10 mouse cellular contexts compared by ENCODE assay signal in genomic region chr7:90843345-90844293, GRCm38 (mm10).
DNase-seq lines count a peak whose midpoint lies in the region; ATAC-seq and TF ChIP-seq lines count a peak whose summit lies in the region.
"Had no signal": no experiment of that assay in that cellular context is flagged by ENCODE, and none has a peak within 500 bp of the region (broad histone marks: within the 10 kb centered on the region; RNA-seq: fewer than 3 reads in every experiment).

No protein-coding gene starts in this region.

- 46% methylated on average over 5 of the region's 5 CpGs for WGBS in hindbrain, embryonic 13.5 days
- WGBS in neural tube, embryonic 13.5 days, result 24% methylated on average over 5 of the region's 5 CpGs
- 66% methylated on average over 5 of the region's 5 CpGs for WGBS in kidney, embryonic 14.5 days
- WGBS in kidney, adult 2 months, result 54% methylated on average over 5 of the region's 5 CpGs

- peak; percentile 21 for DNase-seq in layer of hippocampus, adult 11-12 months (ENCODE audit: low spot score)
- no peak for DNase-seq in layer of hippocampus, adult 8-10 months (ENCODE audit: low spot score in 2 of 2)
- peak; percentile 7 to 17 for DNase-seq in cerebellum, postnatal 10 days
- no peak for DNase-seq in frontal cortex, postnatal 10 days (ENCODE audit: low spot score in 2 of 2)
- DNase-seq in kidney, adult 2 months, result no peak

- no peak for TF ChIP-seq POLR2A in kidney, adult 2 months (IDR thresholded peaks at IDR 0.05; ENCODE audit: low read depth, low read length)

- peaks cover 9% of the 10 kb centered on the region for H3K4me1 ChIP-seq in hindbrain, embryonic 13.5 days (replicated peaks)
- H3K4me1 ChIP-seq in neural tube, embryonic 13.5 days (replicated peaks), result peaks cover 15% of the 10 kb centered on the region
- no peaks in the 10 kb centered on the region for H3K4me1 ChIP-seq in kidney, embryonic 14.5 days (ENCODE audit: control insufficient read depth, insufficient read depth, low read length)
- H3K4me1 ChIP-seq in kidney, adult 2 months (ENCODE audit: control insufficient read depth, insufficient read depth, low read length), result no peaks in the 10 kb centered on the region
- H3K4me1 ChIP-seq: heart, embryonic 12.5 days; liver, embryonic 15.5 days had no signal

- H3K9ac ChIP-seq in hindbrain, embryonic 13.5 days, result no peak overlapping the region
- H3K9ac ChIP-seq in neural tube, embryonic 13.5 days, result no peak overlapping the region
- H3K9ac ChIP-seq in kidney, embryonic 14.5 days (ENCODE audit: low read depth, low read length), result no peak overlapping the region
- H3K9ac ChIP-seq: heart, embryonic 12.5 days; liver, embryonic 15.5 days had no signal

- no peaks in the 10 kb centered on the region for H3K9me3 ChIP-seq in hindbrain, embryonic 13.5 days
- no peaks in the 10 kb centered on the region for H3K9me3 ChIP-seq in neural tube, embryonic 13.5 days
- H3K9me3 ChIP-seq in kidney, embryonic 14.5 days (ENCODE audit: control insufficient read depth, low read length), result no peaks in the 10 kb centered on the region
- H3K9me3 ChIP-seq: heart, embryonic 12.5 days; liver, embryonic 15.5 days had no signal

- H3K27me3 ChIP-seq in hindbrain, embryonic 13.5 days, result no peaks in the 10 kb centered on the region
- no peaks in the 10 kb centered on the region for H3K27me3 ChIP-seq in neural tube, embryonic 13.5 days
- H3K27me3 ChIP-seq in kidney, embryonic 14.5 days (ENCODE audit: control insufficient read depth, insufficient read depth, low read length), result no peaks in the 10 kb centered on the region
- H3K27me3 ChIP-seq in kidney, adult 2 months (replicated peaks; ENCODE audit: control insufficient read depth, insufficient read depth, low read length), result no peaks in the 10 kb centered on the region
- H3K27me3 ChIP-seq: heart, embryonic 12.5 days; liver, embryonic 15.5 days had no signal

- no peak overlapping the region for H3K4me2 ChIP-seq in hindbrain, embryonic 13.5 days
- H3K4me2 ChIP-seq in neural tube, embryonic 13.5 days, result no peak overlapping the region
- no peak overlapping the region for H3K4me2 ChIP-seq in kidney, embryonic 14.5 days (replicated peaks; ENCODE audit: low read depth, low read length)
- H3K4me2 ChIP-seq: heart, embryonic 12.5 days; liver, embryonic 15.5 days had no signal

- peak overlapping the region; percentile 69 for H3K27ac ChIP-seq in hindbrain, embryonic 13.5 days
- peak overlapping the region; percentile 61 for H3K27ac ChIP-seq in neural tube, embryonic 13.5 days (replicated peaks)
- no peak overlapping the region for H3K27ac ChIP-seq in kidney, embryonic 14.5 days (ENCODE audit: low read depth, low read length)
- no peak overlapping the region for H3K27ac ChIP-seq in kidney, adult 2 months (ENCODE audit: insufficient read depth, low read depth, low read length)
- H3K27ac ChIP-seq: liver, embryonic 15.5 days had no signal

- H3K4me3 ChIP-seq in hindbrain, embryonic 13.5 days, result no peak overlapping the region
- no peak overlapping the region for H3K4me3 ChIP-seq in neural tube, embryonic 13.5 days
- H3K4me3 ChIP-seq in kidney, embryonic 14.5 days (ENCODE audit: low read length), result no peak overlapping the region
- no peak overlapping the region for H3K4me3 ChIP-seq in kidney, adult 2 months (ENCODE audit: insufficient read depth, low read depth, low read length)
- H3K4me3 ChIP-seq: heart, embryonic 12.5 days; liver, embryonic 15.5 days had no signal

- H3K36me3 ChIP-seq in hindbrain, embryonic 13.5 days, result no peaks in the 10 kb centered on the region
- no peaks in the 10 kb centered on the region for H3K36me3 ChIP-seq in neural tube, embryonic 13.5 days
- H3K36me3 ChIP-seq in kidney, embryonic 14.5 days (ENCODE audit: control insufficient read depth, insufficient read depth, low read length), result no peaks in the 10 kb centered on the region
- H3K36me3 ChIP-seq in kidney, adult 2 months (ENCODE audit: control insufficient read depth, insufficient read depth, low read length), result no peaks in the 10 kb centered on the region
- H3K36me3 ChIP-seq: heart, embryonic 12.5 days; liver, embryonic 15.5 days had no signal

- no peak for TF ChIP-seq CTCF in kidney, adult 2 months (conservative IDR thresholded peaks at IDR 0.05; ENCODE audit: insufficient read depth, insufficient read length, low read depth, low read length)

- ATAC-seq in hindbrain, embryonic 13.5 days (ENCODE audit: low FRiP score), result peak; percentile 95
- peak; percentile 95 for ATAC-seq in neural tube, embryonic 13.5 days (ENCODE audit: low read depth)
- ATAC-seq in kidney, embryonic 14.5 days (ENCODE audit: low FRiP score, low TSS enrichment), result no peak

Comparison
In these comparisons a context has a peak if more than half of its experiments do, and no peak if none do; other contexts are left out.
1. DNase-seq: peak in layer of hippocampus, adult 11-12 months (single experiment) and cerebellum, postnatal 10 days (2 of 2); none in layer of hippocampus, adult 8-10 months (0 of 2), frontal cortex, postnatal 10 days (0 of 2) and kidney, adult 2 months (single experiment).
2. H3K27ac ChIP-seq: peak in hindbrain, embryonic 13.5 days (single experiment) and neural tube, embryonic 13.5 days (single experiment); none in kidney, embryonic 14.5 days (single experiment) and kidney, adult 2 months (single experiment).